ENCODE assay signal across 23 mouse cellular contexts in the genomic region with DNA sequence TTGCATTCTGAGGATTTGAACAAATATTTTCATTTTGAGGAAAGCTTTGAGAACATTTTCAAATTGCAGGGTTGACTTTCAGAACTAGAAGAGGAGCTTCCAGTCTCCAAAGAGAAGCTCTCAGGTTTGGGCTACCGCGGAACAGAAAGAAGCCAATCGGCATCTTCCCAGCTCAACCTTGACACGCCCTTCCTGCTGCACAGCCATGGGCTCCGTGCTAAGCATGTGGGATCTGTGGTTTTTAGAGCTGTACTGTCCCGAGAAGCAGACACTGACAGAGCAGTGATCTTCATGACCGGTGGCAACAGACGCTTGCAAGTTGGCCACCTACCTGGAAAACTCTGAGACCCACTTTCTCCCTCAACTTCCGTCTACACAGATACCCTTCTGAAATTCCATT.
DNase-seq lines count a peak whose midpoint lies in the region; ATAC-seq lines count a peak whose summit lies in the region.
"Had no signal": no experiment of that assay in that cellular context is flagged by ENCODE, and none has a peak within 500 bp of the region (broad histone marks: within the 10 kb centered on the region; RNA-seq: fewer than 3 reads in every experiment).

No protein-coding gene starts in this region.

- no peaks in the 10 kb centered on the region for H3K27me3 ChIP-seq in intestine, embryonic 16.5 days (replicated peaks; ENCODE audit: control insufficient read depth, insufficient read depth, low read length)
- H3K27me3 ChIP-seq: embryonic facial prominence, embryonic 13.5 days; forebrain, embryonic 13.5 days; heart, embryonic 15.5 days had no signal

- no peak overlapping the region for H3K9ac ChIP-seq in intestine, embryonic 16.5 days (ENCODE audit: low read depth, low read length)
- H3K9ac ChIP-seq: embryonic facial prominence, embryonic 13.5 days; forebrain, embryonic 13.5 days; forebrain, postnatal 0 days; heart, embryonic 15.5 days; hindbrain, embryonic 14.5 days had no signal

- no peaks in the 10 kb centered on the region for H3K36me3 ChIP-seq in intestine, embryonic 16.5 days (ENCODE audit: control insufficient read depth, insufficient read depth, low read length)
- H3K36me3 ChIP-seq: embryonic facial prominence, embryonic 13.5 days; G1E; heart, embryonic 15.5 days; hindbrain, embryonic 10.5 days had no signal

- H3K4me1 ChIP-seq in intestine, embryonic 16.5 days (ENCODE audit: control insufficient read depth, insufficient read depth, low read length): no peaks in the 10 kb centered on the region
- H3K4me1 ChIP-seq: embryonic facial prominence, embryonic 13.5 days; forebrain, embryonic 13.5 days; heart, embryonic 15.5 days had no signal

- peak; percentile 90 for ATAC-seq in common myeloid progenitor, adult 5-6 weeks (replicated peaks; ENCODE audit: low read depth, poor library complexity, severe bottlenecking)
- ATAC-seq in megakaryocyte progenitor cell, adult 5-6 weeks (replicated peaks; ENCODE audit: poor library complexity): peak; percentile 55; the same call in 1 of the 2 replicates
- ATAC-seq in intestine, embryonic 16.5 days: no peak
- ATAC-seq: activated CD4-positive, CD25-positive, alpha-beta regulatory T cell, adult 4 months; forebrain, embryonic 13.5 days; forebrain, postnatal 0 days had no signal

- H3K9me3 ChIP-seq in intestine, embryonic 16.5 days (ENCODE audit: control insufficient read depth, low read length): no peaks in the 10 kb centered on the region
- H3K9me3 ChIP-seq: embryonic facial prominence, embryonic 13.5 days; forebrain, embryonic 13.5 days; heart, embryonic 15.5 days; hindbrain, embryonic 10.5 days had no signal

- no peak overlapping the region for H3K4me2 ChIP-seq in intestine, embryonic 16.5 days (ENCODE audit: low read depth, low read length)
- H3K4me2 ChIP-seq: embryonic facial prominence, embryonic 13.5 days; forebrain, embryonic 13.5 days; heart, embryonic 11.5 days; heart, embryonic 15.5 days; hindbrain, embryonic 14.5 days had no signal

- DNase-seq in heart, adult 11 months: peak; percentile 54
- no peak for DNase-seq in heart, postnatal 14 days
- DNase-seq in embryo, embryonic 9.5 days (ENCODE audit: extremely low spot score): no peak
- DNase-seq: adrenal gland, adult 2 months; adrenal gland, postnatal 36 days; cerebellum, adult 2 months; cerebellum, postnatal 10 days; embryo, embryonic 11 days; forebrain, postnatal 0 days; gastrocnemius, postnatal 25 days; heart, adult 2 months; kidney, adult 11 months had no signal

- intact Hi-C loops in heart, postnatal 14 days (cut with DNase I): no loop called here

- no peak overlapping the region for H3K27ac ChIP-seq in intestine, embryonic 16.5 days (ENCODE audit: low read length)
- H3K27ac ChIP-seq: embryonic facial prominence, embryonic 13.5 days; forebrain, embryonic 13.5 days; heart, adult 2 months; heart, embryonic 15.5 days; hindbrain, embryonic 10.5 days; hindbrain, embryonic 14.5 days had no signal

- H3K4me3 ChIP-seq in intestine, embryonic 16.5 days (ENCODE audit: low read length): no peak overlapping the region
- H3K4me3 ChIP-seq: embryonic facial prominence, embryonic 13.5 days; forebrain, embryonic 13.5 days; heart, adult 2 months; heart, embryonic 15.5 days; hindbrain, embryonic 10.5 days had no signal

- 86% methylated on average over 9 of the region's 9 CpGs for WGBS in intestine, embryonic 16.5 days
